Mouse (Mus musculus): ENCODE results near the gene Gm20388. TPM values are rescaled to one million over a fixed set of nuclear protein-coding genes. Genes with fewer than 3 reads are reported as not detected.

Gene Gm20388
- total and polyA plus RNA-seq, 2 experiments from 2014 or later, result 17.3 TPM; not detected in 1

DNA sequence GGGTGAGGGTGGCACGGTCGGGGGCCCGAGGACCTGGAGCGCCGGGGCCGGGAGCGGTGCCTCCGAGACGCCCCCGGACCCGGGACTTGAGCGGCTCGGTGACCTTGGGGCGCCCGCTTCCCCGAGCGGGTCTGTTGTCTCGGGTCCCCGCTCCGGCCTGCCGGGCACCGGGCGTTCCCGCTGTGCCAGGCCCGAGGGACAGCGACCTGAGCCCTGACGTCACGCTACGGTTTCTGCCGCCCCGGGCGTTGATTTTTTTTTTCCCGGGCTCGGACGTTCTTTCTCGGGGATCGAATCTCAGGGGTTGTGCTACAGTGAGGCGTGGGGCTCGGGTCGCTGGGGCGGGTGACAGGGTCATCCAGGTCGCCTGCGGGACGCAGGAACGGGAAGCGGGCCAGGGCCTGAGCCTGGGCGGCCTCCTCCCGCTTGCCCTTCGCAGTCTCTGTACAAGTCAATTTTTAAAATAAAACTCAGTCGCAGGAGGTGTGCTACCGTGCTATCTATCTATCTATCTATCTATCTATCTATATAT, 757.8 kb downstream of the Gm20388 start, which contains the start of gene Emc8:
Gene Emc8, minus strand, starts transcription at position 200 of the 532 bp plus-strand sequence.
- peaks cover 28% of the 10 kb centered on the region for H3K4me1 ChIP-seq (ENCODE audit: control insufficient read depth, insufficient read depth)
- H3K4me2 ChIP-seq (ENCODE audit: low read depth, low read length), result peak within 1 kb of the TSS; percentile 88
- peak within 1 kb of the TSS; percentile 87 for H3K4me3 ChIP-seq (ENCODE audit: low read depth, low read length)
- H3K27me3 ChIP-seq (ENCODE audit: control insufficient read depth, insufficient read depth, low read length), result no peaks in the 10 kb centered on the region
- H3K36me3 ChIP-seq (replicated peaks; ENCODE audit: control insufficient read depth, insufficient read depth, low read length), result peaks cover 43% of the 10 kb centered on the region
- no peaks in the 10 kb centered on the region for H3K9me3 ChIP-seq (replicated peaks; ENCODE audit: control insufficient read depth, low read length)
- TF ChIP-seq CTCF (IDR thresholded peaks at IDR 0.05; ENCODE audit: low read depth) (no peak), EP300 (IDR thresholded peaks at IDR 0.05; ENCODE audit: low read depth) (no peak)
- peak within 1 kb of the TSS; percentile 98 for H3K27ac ChIP-seq (ENCODE audit: low read depth)
- peak within 1 kb of the TSS; percentile 99 for H3K9ac ChIP-seq (replicated peaks; ENCODE audit: low read depth, low read length)
- DNase-seq (ENCODE audit: low spot score), result no peak
- WGBS, result under 1% methylated on average over 44 of the region's 51 CpGs
- ATAC-seq (ENCODE audit: insufficient read depth, low read depth), result peak; percentile 50

- no peak overlapping the region for H3K4me2 ChIP-seq (ENCODE audit: low read depth, low read length)
- H3K9me3 ChIP-seq (replicated peaks; ENCODE audit: control insufficient read depth, low read length), result no peaks in the 10 kb centered on the region
- peaks cover 21% of the 10 kb centered on the region for H3K4me1 ChIP-seq (ENCODE audit: control insufficient read depth, insufficient read depth)
- DNase-seq (ENCODE audit: low spot score), result no peak
- 73% methylated on average over 6 of the region's 6 CpGs for WGBS
- no peaks in the 10 kb centered on the region for H3K27me3 ChIP-seq (ENCODE audit: control insufficient read depth, insufficient read depth, low read length)
- TF ChIP-seq CTCF (IDR thresholded peaks at IDR 0.05; ENCODE audit: low read depth) (no peak), EP300 (IDR thresholded peaks at IDR 0.05; ENCODE audit: low read depth) (no peak)
- no peak for ATAC-seq (ENCODE audit: insufficient read depth, low read depth)
- no peak overlapping the region for H3K9ac ChIP-seq (replicated peaks; ENCODE audit: low read depth, low read length)
- no peak overlapping the region for H3K4me3 ChIP-seq (ENCODE audit: low read depth, low read length)
- no peak overlapping the region for H3K27ac ChIP-seq (ENCODE audit: low read depth)
- H3K36me3 ChIP-seq (replicated peaks; ENCODE audit: control insufficient read depth, insufficient read depth, low read length), result peaks cover 56% of the 10 kb centered on the region
Observed at GRCm38 (mm10) chr8:120671775-120672174, 761.1 kb downstream of the Gm20388 start.

- peaks cover 64% of the 10 kb centered on the region for H3K36me3 ChIP-seq (replicated peaks; ENCODE audit: control insufficient read depth, insufficient read depth, low read length)
Observed at GRCm38 (mm10) chr8:120672626-120673229, 762.1 kb downstream of the Gm20388 start.

DNA sequence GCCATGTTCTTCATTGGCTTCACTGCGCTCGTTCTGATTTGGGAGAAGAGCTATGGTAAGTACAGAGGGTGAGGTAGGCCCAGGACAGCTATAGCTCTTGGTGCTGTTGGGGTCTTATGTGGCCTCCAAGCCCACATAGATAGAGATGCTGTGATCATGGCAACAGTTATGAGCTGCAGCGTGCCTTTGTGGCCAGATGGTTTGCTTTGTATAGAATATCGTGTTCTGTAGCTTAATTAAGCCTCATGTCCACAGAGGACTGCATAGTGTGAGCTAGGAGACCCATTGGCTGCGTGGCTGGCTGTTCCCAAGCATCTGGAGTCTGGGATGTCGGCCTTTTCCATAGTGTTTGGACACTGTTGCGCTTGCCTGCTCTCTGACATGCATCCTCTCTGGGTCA, 762.7 kb downstream of the Gm20388 start:
- Histone ChIP-seq H3K27ac (ENCODE audit: low read depth) (no peak overlapping the region), H3K9ac (replicated peaks; ENCODE audit: low read depth, low read length) (no peak overlapping the region), H3K27me3 (ENCODE audit: control insufficient read depth, insufficient read depth, low read length) (no peaks in the 10 kb centered on the region), H3K4me3 (ENCODE audit: low read depth, low read length) (no peak overlapping the region), H3K9me3 (replicated peaks; ENCODE audit: control insufficient read depth, low read length) (no peaks in the 10 kb centered on the region), H3K36me3 (replicated peaks; ENCODE audit: control insufficient read depth, insufficient read depth, low read length) (peaks cover 64% of the 10 kb centered on the region), H3K4me2 (ENCODE audit: low read depth, low read length) (no peak overlapping the region), H3K4me1 (ENCODE audit: control insufficient read depth, insufficient read depth) (peaks cover 18% of the 10 kb centered on the region)
- 84% methylated on average over 7 of the region's 7 CpGs for WGBS
- no peak for TF ChIP-seq CTCF (IDR thresholded peaks at IDR 0.05; ENCODE audit: low read depth)
- no peak for TF ChIP-seq EP300 (IDR thresholded peaks at IDR 0.05; ENCODE audit: low read depth)
- no peak for DNase-seq (ENCODE audit: low spot score)
- ATAC-seq (ENCODE audit: insufficient read depth, low read depth), result no peak

More at GRCm38 (mm10) chr8:120672626-120673229, 762.1 kb downstream of the Gm20388 start:
- DNase-seq (ENCODE audit: low spot score) (no peak), ATAC-seq (ENCODE audit: insufficient read depth, low read depth) (no peak)
- no peak for TF ChIP-seq EP300 (IDR thresholded peaks at IDR 0.05; ENCODE audit: low read depth)
- Histone ChIP-seq H3K9me3 (replicated peaks; ENCODE audit: control insufficient read depth, low read length) (no peaks in the 10 kb centered on the region), H3K4me2 (ENCODE audit: low read depth, low read length) (no peak overlapping the region), H3K27me3 (ENCODE audit: control insufficient read depth, insufficient read depth, low read length) (no peaks in the 10 kb centered on the region), H3K27ac (ENCODE audit: low read depth) (no peak overlapping the region), H3K9ac (replicated peaks; ENCODE audit: low read depth, low read length) (no peak overlapping the region), H3K4me3 (ENCODE audit: low read depth, low read length) (no peak overlapping the region), H3K4me1 (ENCODE audit: control insufficient read depth, insufficient read depth) (peaks cover 18% of the 10 kb centered on the region)
- WGBS, result 84% methylated on average over 16 of the region's 16 CpGs

GRCm38 (mm10) chr8:120675718-120676117, 765.1 kb downstream of the Gm20388 start:
- 62% methylated on average over 8 of the region's 8 CpGs for WGBS
- ATAC-seq (ENCODE audit: insufficient read depth, low read depth), result no peak

More at GRCm38 (mm10) chr8:120675718-120676117, 765.1 kb downstream of the Gm20388 start:
- Histone ChIP-seq H3K4me3 (ENCODE audit: low read depth, low read length) (no peak overlapping the region), H3K9ac (replicated peaks; ENCODE audit: low read depth, low read length) (no peak overlapping the region), H3K27ac (ENCODE audit: low read depth) (no peak overlapping the region), H3K9me3 (replicated peaks; ENCODE audit: control insufficient read depth, low read length) (no peaks in the 10 kb centered on the region), H3K4me2 (ENCODE audit: low read depth, low read length) (no peak overlapping the region), H3K27me3 (ENCODE audit: control insufficient read depth, insufficient read depth, low read length) (0 out of 2 replicates have a peak, but pooled peaks cover 4% of the 10 kb centered on the region), H3K36me3 (replicated peaks; ENCODE audit: control insufficient read depth, insufficient read depth, low read length) (peaks cover 54% of the 10 kb centered on the region), H3K4me1 (ENCODE audit: control insufficient read depth, insufficient read depth) (0 out of 2 replicates have a peak, but pooled peaks cover 2% of the 10 kb centered on the region)
- no peak for TF ChIP-seq EP300 (IDR thresholded peaks at IDR 0.05; ENCODE audit: low read depth)
- no peak for TF ChIP-seq CTCF (IDR thresholded peaks at IDR 0.05; ENCODE audit: low read depth)
- DNase-seq (ENCODE audit: low spot score), result no peak
